Mouse (Mus musculus) hindbrain, embryonic 14.5 days (tissue): ENCODE measurements around the gene Pvr. TPM values are rescaled to one million over a fixed set of nuclear protein-coding genes. Genes with fewer than 3 reads are reported as not detected.
"Not testable (repeated sequence)": the region's sequence is repeated elsewhere in the genome, so short reads cannot be mapped to it uniquely, and the experiment has no call there.

Experiments
- ATAC-seq: fragments of 200-750 bp; cut with Nextera tagmentation; 2 replicates; pipeline ENCODE4 v1.8.0; 2017; ENCODE audit warnings: moderate number of reproducible peaks, mild to moderate bottlenecking, moderate TSS enrichment, moderate library complexity; ENCODE audit not compliant: low FRiP score
- DNase-seq: peaks from one replicate; pipeline ENCODE4 v3.0.0-alpha.2; 2015; ENCODE audit warnings: low spot score
- H3K27ac ChIP-seq: fragments of 300-500 bp; sonication (generic); 2 replicates; pipeline ENCODE4 v1.5.1; 2014; ENCODE audit warnings: mild to moderate bottlenecking, moderate library complexity
- H3K27me3 ChIP-seq: fragments of 300-500 bp; sonication (generic); 2 replicates; pipeline ENCODE4 v1.6.1; 2014; ENCODE audit warnings: mild to moderate bottlenecking, low read length, mixed read lengths; ENCODE audit not compliant: control insufficient read depth, insufficient read depth
- H3K36me3 ChIP-seq: fragments of 300-500 bp; sonication (generic); replicated peaks from 2 replicates; pipeline ENCODE4 v1.6.1; 2014; ENCODE audit not compliant: control insufficient read depth, insufficient read depth
- H3K4me1 ChIP-seq: fragments of 300-500 bp; sonication (generic); replicated peaks from 2 replicates; pipeline ENCODE4 v1.6.1; 2014; ENCODE audit warnings: antibody characterized with exemption, low read length, mixed read lengths; ENCODE audit not compliant: control insufficient read depth, insufficient read depth
- H3K4me2 ChIP-seq: fragments of 300-500 bp; sonication (generic); replicated peaks from 2 replicates; pipeline ENCODE4 v1.6.1; 2014; ENCODE audit warnings: mild to moderate bottlenecking, moderate library complexity
- H3K4me3 ChIP-seq: fragments of 300-500 bp; sonication (generic); replicated peaks from 2 replicates; pipeline ENCODE4 v1.5.1; 2014; ENCODE audit warnings: mild to moderate bottlenecking, low read length
- H3K9ac ChIP-seq: fragments of 300-500 bp; sonication (generic); 2 replicates; pipeline ENCODE4 v1.6.1; 2014
- H3K9me3 ChIP-seq: fragments of 300-500 bp; sonication (generic); 2 replicates; pipeline ENCODE4 v1.6.1; 2016; ENCODE audit warnings: low read length; ENCODE audit not compliant: control insufficient read depth
- WGBS: fragments of 180-500 bp; shearing (Covaris S2); extraction: QIAGEN DNeasy Blood & Tissue Kit; methylation state at CpG from one replicate; pipeline ENCODE4 v1.1.7; 2014; 5-methylcytosine and 5-hydroxymethylcytosine counted together
- polyA plus RNA-seq: library from polyadenylated mRNA; unstranded; fragments of >200 nt; fragmentation: Nextera tagmentation; extraction: Ambion mirVana; gene quantifications from 2 replicates; pipeline ENCODE4 v1.2.1, GENCODE M21; 2014

The Pvr gene
- polyA plus RNA-seq, 1 experiment from 2014 or later, result 6.4 TPM

DNA sequence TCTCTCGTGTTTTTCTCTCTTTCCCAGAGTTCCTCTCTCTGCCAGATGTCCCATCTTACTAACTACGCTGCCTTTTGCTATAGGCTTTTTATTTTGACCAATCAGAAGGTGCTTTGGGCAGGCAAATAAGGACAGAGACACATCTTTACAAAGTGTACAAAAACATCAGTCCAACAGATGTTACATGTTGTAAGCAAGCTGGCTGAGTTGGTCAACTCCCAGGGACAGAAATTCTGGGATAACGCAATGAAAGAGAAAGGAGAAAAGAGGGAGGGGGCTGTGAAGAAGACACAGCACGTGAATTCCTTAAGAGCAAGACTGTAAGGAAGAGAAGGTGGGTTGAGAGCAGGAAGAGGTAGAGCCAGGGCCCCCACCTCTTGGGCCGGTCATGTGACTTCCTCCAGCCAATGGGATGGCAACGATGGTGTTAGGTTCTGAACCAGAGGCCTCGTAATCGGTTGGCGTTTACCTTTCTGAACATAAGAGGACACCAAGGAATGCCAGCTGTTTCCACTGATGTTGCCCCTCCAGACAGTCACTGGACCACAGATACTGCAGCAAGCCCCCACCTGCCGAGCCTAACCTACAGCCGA lies 16.4 kb upstream of the Pvr start:
- H3K4me2 ChIP-seq, result no peak overlapping the region
- ATAC-seq (no peak), DNase-seq (no peak)
- H3K27ac ChIP-seq, result no peak overlapping the region
- no peaks in the 10 kb centered on the region for H3K4me1 ChIP-seq
- no peaks in the 10 kb centered on the region for H3K27me3 ChIP-seq
- H3K36me3 ChIP-seq, result no peaks in the 10 kb centered on the region
- H3K4me3 ChIP-seq, result no peak overlapping the region
- H3K9me3 ChIP-seq, result no peaks in the 10 kb centered on the region
- 81% methylated on average over 11 of the region's 11 CpGs for WGBS
- H3K9ac ChIP-seq, result no peak overlapping the region

DNA sequence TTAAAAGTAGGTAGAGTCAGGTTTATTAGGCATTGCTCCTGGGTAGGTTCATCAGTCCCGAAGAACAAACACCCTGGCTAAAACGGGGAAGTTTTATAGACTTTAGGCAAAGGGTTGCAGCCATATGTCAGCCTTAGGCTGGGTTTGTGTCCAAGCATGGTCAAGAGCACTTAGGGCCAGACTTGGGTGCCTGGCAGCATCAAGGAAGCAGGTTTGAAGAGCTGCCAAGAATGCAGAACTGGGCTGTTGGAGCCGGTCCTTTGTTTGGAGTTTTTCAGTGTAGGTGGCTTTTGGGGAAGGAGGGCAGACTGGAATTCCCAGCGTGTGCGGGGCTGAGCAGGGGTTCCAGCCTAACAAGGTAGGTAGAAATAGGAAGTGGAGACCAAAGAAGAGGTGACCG lies 15.0 kb upstream of the Pvr start:
- Histone ChIP-seq H3K27ac (no peak overlapping the region), H3K4me1 (no peaks in the 10 kb centered on the region), H3K4me2 (no peak overlapping the region), H3K36me3 (no peaks in the 10 kb centered on the region), H3K4me3 (no peak overlapping the region), H3K9ac (no peak overlapping the region), H3K9me3 (no peaks in the 10 kb centered on the region), H3K27me3 (no peaks in the 10 kb centered on the region)
- 81% methylated on average over 6 of the region's 6 CpGs for WGBS
- ATAC-seq, result no peak
- DNase-seq, result no peak

DNA sequence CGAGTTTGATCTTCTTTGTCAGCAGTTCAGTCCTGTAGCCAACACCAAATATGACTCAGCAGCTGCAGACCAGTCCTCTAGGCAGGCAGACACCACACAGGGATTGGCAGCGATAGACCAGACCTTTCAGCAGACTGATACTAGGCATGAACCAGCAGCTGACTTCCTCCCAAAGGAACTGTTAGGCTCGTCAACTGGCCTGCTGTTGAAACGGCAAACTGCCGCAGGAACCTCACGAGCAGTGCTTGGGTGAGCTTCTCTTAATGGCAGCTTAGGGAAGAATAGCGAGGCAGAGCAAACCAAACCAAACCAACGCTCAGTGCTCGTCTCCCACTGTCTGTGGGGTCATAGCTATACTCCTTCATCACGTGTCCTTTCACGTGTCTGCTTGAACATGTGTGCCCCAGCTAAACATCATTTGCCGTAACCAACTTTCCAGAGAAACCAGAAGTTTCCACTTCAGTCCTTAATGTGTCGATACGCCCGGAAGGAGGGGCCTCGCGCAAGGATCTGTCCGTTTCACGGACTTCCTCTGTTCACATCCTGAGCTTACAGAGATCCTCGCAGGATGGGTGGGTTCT lies 14.3 kb upstream of the Pvr start:
- no peaks in the 10 kb centered on the region for H3K36me3 ChIP-seq
- no peak overlapping the region for H3K4me3 ChIP-seq
- ATAC-seq (no peak), DNase-seq (no peak)
- no peaks in the 10 kb centered on the region for H3K9me3 ChIP-seq
- H3K27me3 ChIP-seq, result no peaks in the 10 kb centered on the region
- 82% methylated on average over 20 of the region's 20 CpGs for WGBS
- H3K9ac ChIP-seq, result no peak overlapping the region
- H3K4me1 ChIP-seq, result no peaks in the 10 kb centered on the region
- no peak overlapping the region for H3K27ac ChIP-seq
- no peak overlapping the region for H3K4me2 ChIP-seq

DNA sequence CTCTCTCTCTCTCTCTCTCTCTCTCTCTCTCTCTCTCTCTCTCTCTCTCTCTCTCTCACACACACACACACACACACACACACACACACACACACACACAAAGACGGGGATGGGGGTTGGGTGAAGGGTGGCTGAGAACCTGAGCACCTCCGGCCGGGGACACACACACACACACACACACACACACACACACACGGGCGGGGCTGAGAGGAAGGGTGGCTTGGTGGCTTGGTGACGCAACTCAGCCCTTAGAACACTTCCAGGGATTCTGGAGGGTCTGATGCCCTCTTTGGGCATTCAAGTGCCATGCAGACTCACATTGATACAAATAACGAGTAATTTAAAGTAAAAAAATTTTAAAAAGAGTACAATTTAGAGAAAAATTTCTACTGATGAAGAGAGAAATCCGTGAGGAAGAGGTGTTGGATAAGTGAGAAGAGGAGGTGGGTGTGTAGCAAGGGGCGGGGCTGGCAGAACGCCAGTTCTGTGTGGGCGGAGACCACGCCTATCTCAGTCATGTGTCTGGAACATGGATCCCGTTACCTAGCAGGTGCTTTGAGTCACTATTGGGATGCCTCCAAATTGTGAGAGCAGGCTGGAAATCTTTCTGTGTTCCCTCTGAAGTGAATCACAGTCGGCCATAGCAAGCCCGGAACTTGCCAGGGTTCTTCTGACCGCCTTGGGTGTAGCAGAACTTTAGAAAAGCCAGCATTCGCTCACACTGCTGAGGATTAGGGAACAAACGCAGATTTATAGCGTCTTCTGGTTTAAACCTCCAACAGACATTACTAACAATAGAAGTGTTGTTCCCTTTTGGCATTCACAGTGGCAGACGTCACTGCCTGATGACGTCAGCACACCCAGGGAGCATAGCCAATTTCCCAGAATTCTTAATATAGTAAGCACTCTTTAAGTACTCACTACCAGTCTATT lies 12.2 kb upstream of the Pvr start:
- Histone ChIP-seq H3K4me1 (no peaks in the 10 kb centered on the region), H3K4me2 (peak overlapping the region; percentile 49), H3K36me3 (no peaks in the 10 kb centered on the region), H3K27me3 (no peaks in the 10 kb centered on the region), H3K27ac (peak overlapping the region; percentile 26; the same call in 1 of the 2 replicates), H3K9me3 (no peaks in the 10 kb centered on the region), H3K9ac (peak overlapping the region; percentile 11; the same call in 1 of the 2 replicates), H3K4me3 (peak overlapping the region; percentile 17)
- peak; percentile 69 for ATAC-seq
- peak; percentile 60 for DNase-seq
- WGBS, result 29% methylated on average over 21 of the region's 21 CpGs

DNA sequence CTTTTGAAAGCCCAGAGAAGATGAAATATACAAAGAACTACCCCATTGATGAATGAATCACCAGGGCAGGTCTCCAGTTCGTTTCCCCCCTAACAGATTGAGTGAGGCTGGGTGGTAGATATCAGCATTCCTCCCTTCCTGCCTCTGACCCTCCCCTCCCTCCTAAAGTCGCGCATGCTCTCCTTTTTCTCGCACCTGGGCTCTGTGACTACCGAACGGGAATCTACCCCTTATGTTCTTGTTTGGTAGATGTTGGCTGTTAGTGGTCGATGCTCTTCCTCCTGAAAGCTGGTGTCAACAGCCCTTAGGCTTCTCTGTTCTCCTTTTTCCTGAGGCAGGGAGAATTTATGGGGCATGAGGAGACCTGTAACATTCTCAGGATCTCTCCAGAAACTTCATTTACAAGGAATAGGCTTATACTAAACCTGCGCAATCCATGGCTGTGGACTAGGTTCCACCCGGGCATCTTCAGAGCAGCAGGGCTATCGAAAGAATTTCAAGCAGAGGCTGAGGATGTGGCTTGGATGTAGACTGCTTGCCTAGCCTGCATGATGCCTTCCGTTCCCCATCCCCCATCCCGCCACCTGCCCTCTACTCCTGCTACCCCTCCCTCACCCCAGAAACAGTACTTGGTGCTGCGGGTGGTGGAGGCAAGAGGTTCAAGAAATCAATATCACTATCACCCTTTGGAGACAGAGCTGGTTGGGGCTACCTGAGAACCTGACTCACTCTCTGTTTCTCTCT lies 11.3 kb upstream of the Pvr start:
- peak overlapping the region; percentile 49; the same call in 1 of the 2 replicates for H3K4me2 ChIP-seq
- 31% methylated on average over 13 of the region's 13 CpGs for WGBS
- ATAC-seq (peak; percentile 36; the same call in 1 of the 2 replicates), DNase-seq (no peak)
- no peaks in the 10 kb centered on the region for H3K4me1 ChIP-seq
- H3K27ac ChIP-seq, result no peak overlapping the region
- H3K36me3 ChIP-seq, result no peaks in the 10 kb centered on the region
- H3K27me3 ChIP-seq, result no peaks in the 10 kb centered on the region
- H3K9me3 ChIP-seq, result no peaks in the 10 kb centered on the region
- no peak overlapping the region for H3K9ac ChIP-seq
- no peak overlapping the region for H3K4me3 ChIP-seq

DNA sequence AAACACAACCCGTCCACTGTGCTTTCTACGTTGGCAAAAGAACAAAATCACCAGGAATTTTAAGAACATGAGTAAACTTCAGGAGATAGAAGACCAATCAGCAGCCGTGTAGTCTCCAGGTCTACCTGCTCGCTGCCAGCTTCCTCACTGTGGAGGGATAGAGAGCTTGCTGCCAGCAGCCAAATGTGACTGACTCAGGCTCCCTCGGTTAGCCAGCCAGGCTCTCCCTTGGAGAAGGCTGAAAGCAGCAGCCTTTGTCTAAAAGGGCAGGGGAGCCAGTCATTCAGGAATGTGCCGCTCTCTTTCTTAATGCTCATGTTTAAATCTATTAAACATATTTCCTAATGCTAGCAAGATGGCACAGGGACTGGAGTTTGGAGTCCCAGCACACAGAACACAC lies 9.5 kb upstream of the Pvr start:
- H3K4me1 ChIP-seq, H3K4me3 ChIP-seq, H3K36me3 ChIP-seq, H3K4me2 ChIP-seq, ATAC-seq, H3K27me3 ChIP-seq, DNase-seq, H3K9me3 ChIP-seq, H3K9ac ChIP-seq, H3K27ac ChIP-seq: not testable (repeated sequence)
- WGBS, result 80% methylated on average over 6 of the region's 6 CpGs

DNA sequence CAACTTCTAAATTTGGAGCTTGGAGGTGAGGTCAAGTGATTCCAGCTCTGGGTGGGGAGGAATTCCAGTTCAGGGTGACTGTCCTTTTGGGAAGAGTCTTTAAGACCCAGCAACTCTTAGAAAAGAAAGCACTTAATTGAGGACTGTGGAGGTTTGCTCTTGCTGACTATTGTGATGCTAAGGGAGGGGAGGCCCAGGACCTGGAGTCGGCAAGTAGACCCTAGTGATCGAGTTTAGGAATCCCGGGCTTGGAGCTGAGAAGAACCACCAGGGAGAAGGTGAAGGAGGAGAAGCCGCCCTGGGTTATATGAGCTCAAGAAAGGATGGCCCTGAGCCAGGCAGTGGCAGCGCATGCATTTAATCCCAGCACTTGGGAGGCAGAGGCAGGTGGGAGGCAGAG lies 7.5 kb upstream of the Pvr start:
- no peak for ATAC-seq
- no peak for DNase-seq
- WGBS, result 60% methylated on average over 5 of the region's 5 CpGs

DNA sequence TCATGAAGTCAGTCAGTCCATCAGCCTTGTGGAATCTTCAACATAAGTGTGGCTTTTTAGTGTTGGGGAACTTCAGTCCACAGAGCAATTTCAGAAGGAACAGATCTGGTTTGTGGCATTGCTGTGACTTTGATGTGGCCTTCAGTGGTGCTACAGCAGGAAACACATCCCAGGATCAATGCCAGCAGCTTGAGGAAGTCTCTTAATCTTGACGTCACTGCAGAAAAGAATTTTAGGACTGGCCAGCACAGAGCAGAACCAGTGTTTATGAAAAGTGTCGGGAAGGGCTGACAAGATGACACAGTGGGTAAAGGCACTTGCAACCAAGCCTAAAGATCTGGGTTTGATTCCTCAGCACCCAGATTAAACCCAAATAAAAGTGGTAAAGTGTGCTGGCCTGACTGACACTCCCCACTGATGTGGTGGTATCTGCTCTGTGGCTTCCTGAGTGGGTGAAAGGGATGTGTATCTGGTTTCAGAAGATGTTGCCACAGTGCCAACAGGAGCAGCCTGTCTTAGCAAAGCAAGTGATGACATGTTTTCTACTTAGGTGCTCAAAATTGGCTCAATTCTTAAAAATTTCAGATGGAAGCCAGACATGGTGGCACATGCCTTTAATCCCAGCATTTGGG lies 6.0 kb upstream of the Pvr start:
- H3K4me1 ChIP-seq, result no peaks in the 10 kb centered on the region; the same call in 1 of the 2 replicates
- 79% methylated on average over 2 of the region's 2 CpGs for WGBS
- no peaks in the 10 kb centered on the region for H3K36me3 ChIP-seq
- no peaks in the 10 kb centered on the region for H3K27me3 ChIP-seq
- no peak overlapping the region for H3K9ac ChIP-seq
- no peaks in the 10 kb centered on the region for H3K9me3 ChIP-seq
- H3K4me3 ChIP-seq, result no peak overlapping the region
- DNase-seq (no peak), ATAC-seq (no peak)
- H3K27ac ChIP-seq, result no peak overlapping the region
- H3K4me2 ChIP-seq, result no peak overlapping the region

More for the DNA sequence above, 7.5 kb upstream of the Pvr start:
- Histone ChIP-seq H3K4me3 (no peak overlapping the region), H3K36me3 (no peaks in the 10 kb centered on the region), H3K9me3 (no peaks in the 10 kb centered on the region), H3K4me2 (no peak overlapping the region), H3K4me1 (no peaks in the 10 kb centered on the region; the same call in 1 of the 2 replicates), H3K9ac (no peak overlapping the region), H3K27ac (no peak overlapping the region), H3K27me3 (no peaks in the 10 kb centered on the region)
